Mouse (Mus musculus): ENCODE measurements at regions not wholly inside any gene's neighbourhood (a gene's known extent, or its start where the extent isn't known, plus 50 kb on each side); places are given as distances from the start of the nearest gene placed in this dataset.
"Not testable (repeated sequence)": the region's sequence is repeated elsewhere in the genome, so short reads cannot be mapped to it uniquely, and the experiment has no call there.

DNA sequence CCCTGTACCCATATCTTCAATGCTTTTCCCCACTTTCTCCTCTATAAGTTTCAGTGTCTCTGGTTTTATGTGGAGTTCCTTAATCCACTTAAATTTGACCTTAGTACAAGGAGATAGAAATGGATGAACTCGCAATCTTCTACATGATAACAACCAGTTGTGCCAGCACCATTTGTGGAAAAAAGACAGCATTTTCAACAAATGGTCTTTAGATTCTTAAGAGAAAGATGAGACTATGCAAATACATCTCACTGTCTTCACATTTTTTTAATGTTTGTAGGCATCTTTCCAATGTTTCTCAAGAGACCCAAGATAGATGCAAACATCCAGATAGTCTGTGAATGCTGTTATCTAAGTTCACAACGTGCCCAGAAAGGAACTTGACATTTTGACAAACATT lies 171.0 kb upstream of the Cdh7 start:
- not testable (repeated sequence) for ATAC-seq (replicated peaks; ENCODE audit: low FRiP score); DNase-seq (ENCODE audit: low spot score); H3K4me1 ChIP-seq (replicated peaks; ENCODE audit: control insufficient read depth, insufficient read depth, low read length); H3K27me3 ChIP-seq (ENCODE audit: control insufficient read depth, insufficient read depth, low read length); H3K9me3 ChIP-seq (ENCODE audit: control insufficient read depth, low read length); H3K36me3 ChIP-seq (ENCODE audit: control insufficient read depth, insufficient read depth, low read length); H3K4me3 ChIP-seq (ENCODE audit: low read depth, low read length); H3K9ac ChIP-seq (ENCODE audit: low read length); H3K27ac ChIP-seq (ENCODE audit: low read depth, low read length); H3K4me2 ChIP-seq (ENCODE audit: low read depth, low read length, severe bottlenecking)
- WGBS: 83% methylated on average over 2 of the region's 2 CpGs

DNA sequence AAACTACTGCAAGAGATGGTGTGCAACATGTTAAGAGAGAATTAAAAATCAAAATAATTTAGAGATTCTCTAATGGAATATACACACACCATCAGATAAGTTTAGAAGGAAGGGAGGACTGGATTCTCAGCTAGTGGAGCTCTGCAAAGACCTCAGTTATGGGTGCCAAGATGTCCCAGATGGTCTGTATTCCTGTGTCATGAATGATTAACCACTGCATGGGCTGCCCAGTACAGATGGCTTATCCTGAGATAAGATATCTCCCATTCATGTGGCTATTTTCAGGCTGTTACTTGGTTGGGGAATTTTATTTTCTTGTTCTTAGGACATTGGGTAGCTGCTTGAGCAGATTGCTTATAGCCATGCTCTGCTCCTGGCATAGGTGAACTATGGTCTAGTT lies 131.6 kb upstream of the Cdh7 start:
- Histone ChIP-seq H3K27me3 (ENCODE audit: control insufficient read depth, insufficient read depth, low read length) (no peaks in the 10 kb centered on the region), H3K27ac (ENCODE audit: low read depth, low read length) (no peak overlapping the region), H3K9ac (ENCODE audit: low read length) (no peak overlapping the region), H3K36me3 (ENCODE audit: control insufficient read depth, insufficient read depth, low read length) (no peaks in the 10 kb centered on the region), H3K9me3 (ENCODE audit: control insufficient read depth, low read length) (no peaks in the 10 kb centered on the region), H3K4me3 (ENCODE audit: low read depth, low read length) (no peak overlapping the region), H3K4me1 (replicated peaks; ENCODE audit: control insufficient read depth, insufficient read depth, low read length) (no peaks in the 10 kb centered on the region), H3K4me2 (ENCODE audit: low read depth, low read length, severe bottlenecking) (no peak overlapping the region)
- ATAC-seq (replicated peaks; ENCODE audit: low FRiP score): no peak
- no peak for DNase-seq (ENCODE audit: low spot score)

DNA sequence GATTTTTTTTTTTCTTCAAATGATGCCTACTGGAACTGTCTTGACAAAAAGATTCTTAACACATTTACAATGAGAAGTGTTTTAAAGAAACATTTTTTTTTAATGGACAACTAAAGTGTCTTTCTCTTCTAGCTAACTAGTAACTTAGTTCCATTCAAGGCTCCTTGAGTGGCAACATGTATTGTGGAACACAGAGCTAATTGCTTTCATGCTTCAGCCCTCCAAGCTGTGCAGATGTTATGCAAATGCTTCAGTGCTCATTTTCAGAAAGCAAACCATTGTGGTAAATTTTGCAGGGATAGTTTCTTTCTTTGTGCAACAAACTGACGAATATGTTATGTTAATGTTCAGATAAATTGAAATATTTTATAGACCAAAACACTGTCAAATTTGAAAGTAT lies 83.6 kb upstream of the Cdh7 start:
- no peak overlapping the region for H3K4me2 ChIP-seq (ENCODE audit: low read depth, low read length, severe bottlenecking)
- no peak overlapping the region for H3K9ac ChIP-seq (ENCODE audit: low read length)
- no peaks in the 10 kb centered on the region for H3K9me3 ChIP-seq (ENCODE audit: control insufficient read depth, low read length)
- H3K27me3 ChIP-seq (ENCODE audit: control insufficient read depth, insufficient read depth, low read length): no peaks in the 10 kb centered on the region
- H3K27ac ChIP-seq (ENCODE audit: low read depth, low read length): no peak overlapping the region
- no peaks in the 10 kb centered on the region for H3K4me1 ChIP-seq (replicated peaks; ENCODE audit: control insufficient read depth, insufficient read depth, low read length)
- DNase-seq (ENCODE audit: low spot score) (no peak), ATAC-seq (replicated peaks; ENCODE audit: low FRiP score) (peak; percentile 71)
- WGBS: 58% methylated on average over 1 of the region's 1 CpGs
- H3K36me3 ChIP-seq (ENCODE audit: control insufficient read depth, insufficient read depth, low read length): no peaks in the 10 kb centered on the region
- no peak overlapping the region for H3K4me3 ChIP-seq (ENCODE audit: low read depth, low read length)

GRCm38 (mm10) chr1:109929483-109930255 lies 52.6 kb upstream of the Cdh7 start:
- Histone ChIP-seq H3K27me3 (ENCODE audit: control insufficient read depth, insufficient read depth, low read length) (no peaks in the 10 kb centered on the region), H3K4me1 (replicated peaks; ENCODE audit: control insufficient read depth, insufficient read depth, low read length) (no peaks in the 10 kb centered on the region), H3K9ac (ENCODE audit: low read length) (no peak overlapping the region), H3K36me3 (ENCODE audit: control insufficient read depth, insufficient read depth, low read length) (no peaks in the 10 kb centered on the region), H3K27ac (ENCODE audit: low read depth, low read length) (no peak overlapping the region), H3K9me3 (ENCODE audit: control insufficient read depth, low read length) (no peaks in the 10 kb centered on the region), H3K4me2 (ENCODE audit: low read depth, low read length, severe bottlenecking) (no peak overlapping the region), H3K4me3 (ENCODE audit: low read depth, low read length) (no peak overlapping the region)
- ATAC-seq (replicated peaks; ENCODE audit: low FRiP score) (no peak), DNase-seq (ENCODE audit: low spot score) (no peak)
- 75% methylated on average over 2 of the region's 2 CpGs for WGBS

All from forebrain, embryonic 11.5 days (tissue).